Mouse (Mus musculus) thymus, adult 2 months (tissue): ENCODE measurements around the gene Cfap45.

Source experiments
- CTCF ChIP-seq: fragments of 200-500 bp; IDR thresholded peaks from 2 replicates; pipeline ENCODE4 v1.5.1; 2012; ENCODE audit warnings: mild to moderate bottlenecking, control low read depth, low read length, moderate library complexity, borderline replicate concordance; ENCODE audit not compliant: control insufficient read depth, poor library complexity, insufficient read depth; ENCODE audit errors: extremely low read depth
- POLR2A ChIP-seq: fragments of 200-500 bp; IDR thresholded peaks from 2 replicates; pipeline ENCODE4 v1.6.1; 2012; ENCODE audit warnings: mild to moderate bottlenecking, low read length, control low read depth, moderate library complexity; ENCODE audit not compliant: control insufficient read depth, poor library complexity, insufficient read depth; ENCODE audit errors: extremely low read depth

- TF ChIP-seq POLR2A (no peak), CTCF (no peak)
Observed at GRCm38 (mm10) chr1:172523699-172524101, 3.1 kb downstream of the Cfap45 start.
